Mouse (Mus musculus): ENCODE results near the gene Lrrk1. TPM values are rescaled to one million over a fixed set of nuclear protein-coding genes. Genes with fewer than 3 reads are reported as not detected.
"Not testable (repeated sequence)": the region's sequence is repeated elsewhere in the genome, so short reads cannot be mapped to it uniquely, and the experiment has no call there.

Lrrk1 gene
- total RNA-seq, 2 experiments from 2014 or later = 2.4 to 2.9 TPM

DNA sequence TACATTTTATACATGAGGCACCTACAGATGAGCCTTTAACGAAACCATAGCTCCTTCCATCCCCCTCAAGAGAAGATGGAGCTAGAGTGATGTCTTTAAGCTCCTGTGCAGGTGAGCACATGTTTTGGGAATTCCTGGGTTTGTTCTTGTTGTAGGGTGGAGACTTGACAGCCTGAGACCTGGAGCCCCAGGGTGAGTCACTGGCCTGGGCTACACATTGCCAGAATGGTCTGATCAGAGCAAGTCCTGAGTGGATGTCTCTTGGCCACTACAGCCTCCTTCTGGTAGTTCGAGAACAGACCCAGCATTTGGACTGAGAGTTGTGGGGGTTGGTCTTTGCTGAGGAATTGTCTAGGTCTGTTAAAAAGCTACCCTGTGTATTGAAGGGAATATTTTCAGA lies 186.5 kb downstream of the Lrrk1 start:
- no peak for DNase-seq (ENCODE audit: extremely low spot score in 1 of 2, low spot score in 1 of 2)

DNA sequence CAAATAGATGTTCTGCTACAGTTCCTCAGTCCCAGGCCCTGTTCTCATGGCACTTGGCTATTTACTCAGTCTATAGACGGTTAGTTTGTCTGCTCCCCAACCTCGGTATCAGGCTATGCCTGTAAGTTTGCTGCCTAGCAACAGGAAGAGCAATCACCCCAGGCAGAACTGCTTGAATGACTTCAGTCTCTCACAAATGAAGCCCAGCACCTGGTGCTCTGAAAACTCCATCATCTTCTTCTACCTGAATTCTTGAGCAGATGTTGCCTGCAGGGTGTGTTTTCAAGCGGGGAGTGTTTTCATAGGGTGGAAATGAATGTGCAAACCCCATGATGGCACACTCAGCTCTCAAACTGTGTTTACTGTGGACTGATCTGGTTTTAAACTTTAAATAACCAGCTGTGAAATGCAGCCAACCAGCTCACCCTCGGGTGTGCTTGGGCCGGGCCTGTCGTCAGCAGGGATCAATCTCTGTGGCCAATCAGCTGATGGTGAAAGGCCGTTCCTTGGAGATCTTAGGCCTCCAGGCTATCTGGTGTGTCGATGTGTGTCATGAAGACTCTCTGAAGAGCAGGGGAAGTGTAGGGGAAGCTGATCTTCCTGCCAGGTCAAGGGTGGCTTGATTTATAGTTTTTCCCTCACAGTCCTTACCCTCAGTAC lies 187.2 kb downstream of the Lrrk1 start:
- no peak for DNase-seq (ENCODE audit: extremely low spot score in 1 of 2, low spot score in 1 of 2)

DNA sequence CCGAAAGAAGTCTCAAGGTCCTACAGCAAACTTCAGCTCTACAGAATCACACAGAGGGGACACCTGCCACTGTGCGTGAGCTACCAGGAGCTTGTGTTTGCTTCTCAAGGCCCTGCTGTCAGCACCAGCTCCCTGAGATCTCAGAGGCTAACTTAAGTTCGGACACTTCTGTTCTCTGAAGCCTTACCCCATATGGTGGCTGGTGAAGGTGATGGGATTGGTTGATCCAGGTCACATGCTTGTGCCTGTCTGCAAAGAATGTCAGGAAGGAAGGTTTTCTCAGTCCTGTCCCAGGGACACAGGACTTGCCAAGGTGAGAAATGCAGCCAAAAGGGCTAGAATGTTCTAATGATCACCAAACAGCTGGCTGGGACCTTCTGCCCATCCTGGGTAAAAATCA lies 187.8 kb downstream of the Lrrk1 start:
- no peak for DNase-seq (ENCODE audit: extremely low spot score in 1 of 2, low spot score in 1 of 2)

DNA sequence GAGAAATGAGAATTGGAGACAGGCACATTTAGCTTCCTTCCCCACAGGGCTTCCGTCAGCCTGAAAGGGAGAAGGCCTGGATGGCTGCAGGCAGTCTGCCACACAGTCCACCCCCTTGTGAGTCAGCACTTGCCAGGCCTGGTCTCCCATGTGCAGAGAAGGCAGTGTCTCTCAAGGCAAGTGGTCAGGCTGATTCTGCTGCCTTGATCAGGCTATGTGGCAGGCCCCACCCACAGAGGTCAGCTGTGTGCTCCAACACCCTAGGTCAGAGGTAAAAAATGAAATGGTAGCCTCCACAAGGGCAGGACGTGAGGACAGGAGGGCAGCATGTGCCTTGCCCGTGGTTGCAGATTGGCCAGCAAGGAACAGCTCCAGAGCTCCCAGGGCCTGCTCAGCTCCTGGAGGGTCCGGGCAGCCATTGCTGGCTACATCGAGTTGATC lies 188.7 kb downstream of the Lrrk1 start:
- DNase-seq (ENCODE audit: extremely low spot score in 1 of 2, low spot score in 1 of 2) = peak; percentile 22 to 24

- DNase-seq (ENCODE audit: extremely low spot score in 1 of 2, low spot score in 1 of 2) = no peak
These were observed 189.7 kb downstream of the Lrrk1 start for GRCm38 (mm10) chr7:66198416-66198815.

DNA sequence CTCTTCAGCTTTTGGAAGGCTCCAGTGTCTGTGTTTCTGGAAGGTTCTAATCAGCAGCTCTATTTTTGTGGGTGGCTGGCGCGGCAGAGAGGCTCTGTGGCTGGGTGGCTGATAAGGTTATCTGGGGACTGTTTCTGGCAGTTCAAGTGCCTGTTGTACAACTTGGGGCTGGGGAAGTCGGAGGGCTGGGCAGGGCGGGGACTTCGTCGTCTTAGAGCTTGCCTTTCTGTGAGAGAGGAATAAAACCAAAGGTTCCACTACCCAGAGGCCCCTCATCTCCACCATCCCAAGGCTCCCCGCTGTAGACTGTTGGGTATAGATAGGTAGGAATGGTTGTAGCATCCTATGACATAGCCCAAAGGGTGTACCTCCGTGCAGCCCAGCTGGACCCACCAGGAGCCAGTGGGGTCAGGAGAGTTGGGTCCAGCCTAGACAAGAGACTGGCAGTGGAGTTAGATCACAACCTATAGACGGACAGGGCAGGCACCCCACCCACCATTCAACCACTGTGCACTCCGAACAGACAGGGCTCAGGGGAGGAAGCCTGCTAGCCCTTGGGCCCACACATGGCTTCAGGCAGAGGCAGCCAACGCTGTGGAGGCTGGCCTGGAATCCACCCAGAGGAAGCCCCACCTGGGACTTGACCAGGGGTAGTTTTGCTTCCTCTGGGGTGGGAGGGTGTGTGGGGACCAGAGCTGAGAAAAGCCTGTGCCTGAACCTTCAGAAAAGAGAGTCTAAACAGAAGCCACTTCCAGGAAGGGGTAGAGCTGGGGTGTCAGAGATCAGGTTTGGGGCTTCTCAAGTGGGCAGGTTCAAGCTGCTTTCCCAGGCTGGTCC lies 191.3 kb downstream of the Lrrk1 start:
- DNase-seq (ENCODE audit: extremely low spot score in 1 of 2, low spot score in 1 of 2) = no peak

- DNase-seq (ENCODE audit: extremely low spot score in 1 of 2, low spot score in 1 of 2) = no peak
These were observed 192.3 kb downstream of the Lrrk1 start for GRCm38 (mm10) chr7:66195881-66196280.

DNA sequence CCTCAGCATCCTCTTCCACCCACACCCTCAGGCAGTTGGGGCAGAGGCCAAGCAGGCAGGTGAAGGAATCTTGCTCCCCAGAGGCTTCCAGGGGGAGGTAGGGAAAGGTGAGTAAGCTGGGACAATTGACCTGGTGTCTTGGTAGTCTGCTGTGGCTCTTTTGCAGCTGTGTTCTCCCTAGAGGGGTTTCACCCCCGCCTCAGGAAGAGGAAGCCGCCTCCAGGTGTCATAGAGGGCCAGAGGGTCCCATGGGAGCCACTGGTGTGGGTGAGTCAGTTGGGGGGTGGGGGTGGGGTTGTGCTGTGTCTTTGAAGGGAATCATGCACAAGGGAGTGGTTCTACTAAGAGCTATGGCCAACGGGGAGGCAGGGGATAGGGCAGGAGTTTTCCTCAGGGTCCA lies 193.6 kb downstream of the Lrrk1 start:
- DNase-seq (ENCODE audit: extremely low spot score in 1 of 2, low spot score in 1 of 2) = no peak

DNA sequence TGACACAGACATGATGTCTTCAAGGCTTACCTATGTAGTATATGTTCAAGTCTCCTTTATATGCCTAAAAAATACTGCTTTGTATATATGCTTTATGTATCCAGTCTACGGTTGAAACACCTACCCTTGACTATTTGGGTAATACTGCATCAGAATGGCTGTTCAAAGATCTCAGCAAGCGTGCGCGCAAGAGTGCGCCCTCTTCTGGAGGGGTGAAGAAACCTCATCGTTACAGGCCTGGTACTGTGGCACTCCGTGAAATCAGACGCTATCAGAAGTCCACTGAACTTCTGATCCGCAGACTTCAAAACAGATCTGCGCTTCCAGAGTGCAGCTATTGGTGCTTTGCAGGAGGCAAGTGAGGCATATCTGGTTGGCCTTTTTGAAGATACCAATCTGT lies 197.8 kb downstream of the Lrrk1 start:
- DNase-seq (ENCODE audit: extremely low spot score in 1 of 2, low spot score in 1 of 2) = not testable (repeated sequence)

DNA sequence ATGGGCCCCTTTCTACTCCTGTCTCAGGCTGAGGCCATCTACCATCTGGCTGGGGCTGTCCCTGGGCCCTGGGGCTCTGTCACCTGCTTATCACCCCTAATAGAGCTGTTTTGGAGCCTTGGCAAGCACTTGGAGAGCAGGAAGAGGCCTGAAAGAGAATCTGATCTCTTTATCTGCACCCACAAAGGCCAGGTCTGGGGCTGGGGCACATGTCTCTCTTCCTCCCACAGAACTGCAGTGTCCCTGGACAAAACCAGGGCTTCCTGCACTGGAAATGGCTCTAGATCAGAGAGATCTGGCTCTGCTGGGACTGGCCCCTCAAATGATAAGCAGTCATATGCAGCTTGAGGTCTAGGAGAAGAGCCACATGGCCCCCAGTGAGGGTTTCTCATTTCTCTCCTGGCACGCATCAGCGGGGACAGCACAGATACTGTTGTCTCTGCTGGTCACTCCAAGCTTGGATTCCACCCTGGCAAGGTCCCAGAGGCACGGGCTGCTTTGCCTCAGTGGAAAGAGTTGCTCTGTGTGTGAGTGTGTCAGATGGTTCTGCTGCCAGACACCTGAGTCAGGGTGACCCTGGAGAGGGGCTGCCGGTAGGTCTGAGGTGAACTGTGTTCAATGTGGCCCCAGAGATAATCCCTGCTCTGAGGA lies 200.4 kb downstream of the Lrrk1 start:
- no peak for DNase-seq (ENCODE audit: extremely low spot score in 1 of 2, low spot score in 1 of 2)

- DNase-seq (ENCODE audit: extremely low spot score in 1 of 2, low spot score in 1 of 2) = no peak
These were observed 202.8 kb downstream of the Lrrk1 start for GRCm38 (mm10) chr7:66185370-66185769.

GRCm38 (mm10) chr7:66184026-66184425 lies 204.1 kb downstream of the Lrrk1 start:
- no peak for DNase-seq (ENCODE audit: extremely low spot score in 1 of 2, low spot score in 1 of 2)

- DNase-seq (ENCODE audit: extremely low spot score in 1 of 2, low spot score in 1 of 2) = no peak
These were observed 204.7 kb downstream of the Lrrk1 start for GRCm38 (mm10) chr7:66183404-66183803.

DNA sequence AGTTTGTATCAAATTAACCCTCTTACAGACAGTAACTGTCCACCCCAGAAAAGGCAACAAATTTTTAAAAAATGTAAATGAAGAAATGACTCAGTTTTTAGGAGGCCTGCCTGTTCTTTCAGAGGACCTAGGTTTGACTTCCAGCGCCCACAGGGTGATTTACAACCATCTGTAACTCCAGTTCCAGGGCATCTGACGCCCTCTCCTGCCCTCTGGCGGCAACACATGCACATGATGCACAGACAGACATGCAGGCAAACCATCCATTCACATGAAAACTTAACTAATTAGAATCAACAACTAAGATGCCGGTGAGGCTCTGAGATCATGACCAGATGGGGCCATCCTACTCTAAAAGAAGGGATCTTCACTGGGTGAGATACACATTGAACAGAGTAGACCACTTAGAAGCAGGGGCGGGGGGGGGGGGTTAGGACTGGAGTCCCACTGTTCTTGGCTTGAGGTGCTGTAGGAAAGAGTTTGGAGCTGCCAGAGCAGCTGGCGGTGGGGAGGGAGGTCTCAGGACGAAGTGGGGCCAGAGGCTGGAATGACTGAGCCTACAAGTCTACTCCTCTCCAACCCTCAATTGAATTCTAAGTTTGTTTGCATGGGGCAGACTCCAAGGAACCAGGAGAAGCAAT lies 206.0 kb downstream of the Lrrk1 start:
- DNase-seq (ENCODE audit: extremely low spot score in 1 of 2, low spot score in 1 of 2) = no peak

- DNase-seq (ENCODE audit: extremely low spot score in 1 of 2, low spot score in 1 of 2) = no peak
These were observed 207.3 kb downstream of the Lrrk1 start for GRCm38 (mm10) chr7:66180711-66181365.

- DNase-seq (ENCODE audit: extremely low spot score in 1 of 2, low spot score in 1 of 2) = no peak
These were observed 207.9 kb downstream of the Lrrk1 start for GRCm38 (mm10) chr7:66180260-66180659.

DNA sequence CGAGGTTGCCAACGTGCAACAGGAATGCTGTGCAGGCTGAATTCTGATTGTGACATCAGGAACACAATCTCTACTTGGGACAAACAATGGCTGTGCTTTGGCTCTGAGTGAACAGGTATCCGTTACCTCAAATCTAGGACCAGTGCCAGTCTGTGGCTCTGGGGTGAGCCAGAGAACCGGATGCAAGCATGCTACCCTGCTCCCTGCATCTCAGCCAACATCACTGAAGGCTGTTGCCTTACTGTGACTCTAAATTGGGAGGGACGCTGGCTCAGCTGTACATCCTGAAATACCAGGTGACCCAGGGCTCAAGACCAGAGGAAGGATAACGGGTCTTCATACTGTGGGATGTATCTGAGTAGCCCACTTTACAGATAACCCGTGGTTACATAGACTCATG lies 208.4 kb downstream of the Lrrk1 start:
- DNase-seq (ENCODE audit: extremely low spot score in 1 of 2, low spot score in 1 of 2) = no peak

DNA sequence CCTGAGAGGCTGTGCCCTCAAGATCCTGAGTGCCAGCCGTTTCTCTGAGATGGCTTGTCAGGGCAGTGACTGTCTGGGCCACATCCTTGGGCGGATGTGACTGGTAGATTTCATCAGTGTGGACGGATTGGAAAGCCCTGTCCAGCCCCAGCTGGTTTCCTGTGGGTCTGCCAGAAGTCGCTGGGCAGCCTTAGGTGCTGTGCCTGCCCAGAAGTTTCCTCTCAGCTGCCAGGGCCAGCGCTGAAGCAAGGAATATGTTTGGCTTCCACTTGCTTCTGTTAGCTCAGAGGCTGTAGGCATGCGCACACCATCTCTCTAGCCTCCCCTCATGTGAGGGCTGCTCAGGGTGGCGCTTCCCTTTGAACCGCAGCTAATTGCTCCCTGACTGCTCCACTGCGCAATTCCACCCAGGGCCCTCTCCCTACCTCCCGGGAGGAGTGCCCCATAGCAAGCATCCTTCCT lies 209.0 kb downstream of the Lrrk1 start:
- peak in 1 of 2 experiments; percentile 29 for DNase-seq (ENCODE audit: extremely low spot score in 1 of 2, low spot score in 1 of 2)

DNA sequence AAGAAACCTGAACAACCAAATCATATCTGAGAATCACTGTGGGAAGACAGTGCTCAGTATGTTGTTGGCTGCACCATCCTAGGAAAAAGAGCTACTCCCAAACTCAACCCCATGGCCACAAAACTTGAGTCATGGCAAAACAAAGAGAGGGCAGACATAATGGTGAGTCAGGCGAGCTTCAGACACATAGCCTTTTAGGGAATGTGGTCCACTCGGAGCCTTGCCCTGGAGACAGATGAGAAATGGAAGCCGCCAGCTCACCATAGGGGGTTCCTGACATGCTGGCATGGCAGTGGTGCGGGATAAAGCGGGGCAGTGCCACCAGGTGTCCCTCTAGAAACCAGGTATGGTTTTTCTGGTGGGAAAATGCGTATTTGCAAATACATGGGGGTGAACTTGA lies 210.0 kb downstream of the Lrrk1 start:
- no peak for DNase-seq (ENCODE audit: extremely low spot score in 1 of 2, low spot score in 1 of 2)

- DNase-seq (ENCODE audit: extremely low spot score in 1 of 2, low spot score in 1 of 2) = no peak
These were observed 211.2 kb downstream of the Lrrk1 start for GRCm38 (mm10) chr7:66176929-66177328.

Data from layer of hippocampus, postnatal 25 days (tissue).